Mouse (Mus musculus) MN1 (cell line): Measurements from ENCODE around the gene Hc.

ENCODE experiments used
- DNase-seq: peaks from one replicate; pipeline ENCODE4 v3.0.0-alpha.2; 2016; ENCODE audit warnings: low spot score

Hc gene

GRCm38 (mm10) chr2:34976945-34977658 is 84.1 kb downstream of the Hc start:
- no peak for DNase-seq

- DNase-seq: no peak
These were observed 84.8 kb downstream of the Hc start for GRCm38 (mm10) chr2:34976447-34976846.

DNA sequence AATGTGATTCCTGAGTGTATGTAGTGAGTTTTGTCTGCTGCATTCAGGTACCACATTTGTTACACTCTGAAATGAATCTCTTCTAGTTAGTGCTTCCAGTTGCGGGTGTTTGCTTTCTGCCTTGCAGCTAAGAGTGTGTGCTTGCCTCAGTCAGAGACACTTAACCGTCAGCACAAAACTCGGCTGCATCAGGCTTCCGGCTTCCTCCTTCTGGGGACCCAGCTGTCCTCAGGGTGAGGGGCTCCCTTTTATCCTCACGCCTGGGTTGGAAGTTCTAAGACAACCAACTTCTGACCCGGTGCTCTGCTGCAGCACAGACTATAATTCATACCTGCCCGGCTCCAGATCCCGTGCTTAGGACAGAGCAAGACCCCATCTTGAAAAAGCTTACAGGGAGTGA is 88.2 kb downstream of the Hc start:
- DNase-seq: no peak

GRCm38 (mm10) chr2:34971080-34971888 is 90.0 kb downstream of the Hc start:
- DNase-seq: no peak

GRCm38 (mm10) chr2:34970092-34970750 is 91.0 kb downstream of the Hc start:
- DNase-seq: peak; percentile 77

GRCm38 (mm10) chr2:34969166-34969565 is 92.1 kb downstream of the Hc start:
- no peak for DNase-seq

DNA sequence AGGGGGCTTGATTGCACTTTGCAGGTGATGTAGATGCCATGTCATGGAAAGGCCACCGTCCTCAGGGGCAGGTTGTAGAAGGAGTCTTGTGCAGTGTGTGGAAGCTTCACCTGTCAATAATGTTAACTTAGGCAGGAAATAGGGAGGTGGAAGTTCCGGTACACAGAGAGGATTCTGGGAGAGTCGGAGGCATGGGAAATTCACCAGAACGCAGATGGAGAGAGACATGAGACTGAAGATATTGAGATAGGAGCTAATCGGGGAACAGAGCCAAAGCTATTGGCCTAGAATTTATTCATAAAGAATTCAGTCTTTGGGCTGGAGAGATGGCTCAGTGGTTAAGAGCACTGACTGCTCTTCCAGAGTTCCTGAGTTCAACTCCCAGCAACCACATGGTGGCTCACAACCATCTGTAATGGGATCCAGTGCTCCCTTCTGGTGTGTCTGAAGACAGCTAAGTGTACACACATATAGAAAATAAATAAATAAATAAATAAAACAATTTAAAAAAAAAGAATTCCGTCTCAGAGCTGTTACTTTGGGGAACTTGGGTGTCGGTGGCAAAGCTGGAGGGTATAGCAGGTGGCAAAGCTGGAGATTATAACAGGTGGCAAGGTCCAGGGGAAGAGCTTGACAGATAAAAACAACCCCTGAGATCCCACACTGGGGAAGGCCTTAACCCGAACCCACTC is 94.8 kb downstream of the Hc start:
- no peak for DNase-seq

DNA sequence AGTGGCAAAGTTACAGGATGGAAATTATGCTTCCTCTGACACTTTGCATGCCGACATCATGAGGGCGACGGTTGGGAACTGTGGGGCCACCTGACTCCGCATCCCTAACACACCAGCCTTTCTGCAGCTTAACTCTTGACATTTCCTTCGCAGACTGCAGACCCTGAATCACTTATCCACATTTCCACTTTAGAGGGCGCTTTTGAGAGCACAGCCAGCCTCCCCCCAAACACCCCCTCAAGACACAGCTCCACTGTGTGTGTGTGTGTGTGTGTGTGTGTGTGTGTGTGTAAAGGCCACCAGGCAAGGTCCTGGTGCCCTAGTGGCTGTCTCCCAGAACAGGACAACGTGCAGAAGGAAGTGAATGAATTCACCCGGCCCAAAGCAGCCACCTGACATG is 95.4 kb downstream of the Hc start:
- no peak for DNase-seq

DNA sequence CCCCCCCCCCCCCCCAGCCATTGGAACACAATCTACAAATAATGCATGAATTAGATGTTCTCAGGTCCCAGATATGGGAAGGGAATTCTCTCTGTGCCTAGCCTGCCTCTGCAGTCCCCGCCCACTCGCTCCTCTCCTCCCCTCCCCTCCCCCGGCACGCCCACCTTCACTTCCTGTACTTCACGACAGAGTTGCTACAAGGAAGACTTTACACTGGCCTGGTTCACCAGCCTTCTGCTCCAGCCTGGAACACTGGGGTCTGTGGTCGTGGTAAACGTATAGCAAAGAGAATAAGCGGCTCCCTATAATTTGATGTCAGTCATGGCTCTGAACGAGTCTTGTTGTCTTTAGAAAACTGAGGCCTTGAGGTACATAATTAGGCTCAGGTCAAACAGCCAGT is 95.9 kb downstream of the Hc start:
- DNase-seq: no peak

- DNase-seq: no peak
These were observed 96.6 kb downstream of the Hc start for GRCm38 (mm10) chr2:34964651-34965050.

DNA sequence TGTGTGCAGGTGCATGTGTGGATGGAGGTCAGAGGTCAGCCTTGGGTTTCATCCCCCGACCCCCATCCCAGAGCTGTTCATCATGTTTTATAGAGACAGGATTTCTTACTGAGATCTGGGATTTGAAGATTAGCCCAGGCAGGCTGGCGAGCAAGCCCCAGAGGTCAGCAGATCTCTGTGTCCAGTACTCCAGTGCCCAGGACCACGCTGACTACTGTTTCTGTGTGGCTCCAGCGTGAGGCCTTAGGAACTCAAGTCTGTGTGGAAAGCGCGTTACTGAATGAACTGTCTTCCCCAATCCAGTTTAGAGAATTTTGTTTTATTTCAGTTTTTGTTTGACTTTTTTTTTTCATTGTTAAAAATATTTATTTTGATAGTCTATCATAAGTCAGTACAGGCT is 97.0 kb downstream of the Hc start:
- DNase-seq: no peak

GRCm38 (mm10) chr2:34963371-34963956 is 97.8 kb downstream of the Hc start:
- DNase-seq: no peak

DNA sequence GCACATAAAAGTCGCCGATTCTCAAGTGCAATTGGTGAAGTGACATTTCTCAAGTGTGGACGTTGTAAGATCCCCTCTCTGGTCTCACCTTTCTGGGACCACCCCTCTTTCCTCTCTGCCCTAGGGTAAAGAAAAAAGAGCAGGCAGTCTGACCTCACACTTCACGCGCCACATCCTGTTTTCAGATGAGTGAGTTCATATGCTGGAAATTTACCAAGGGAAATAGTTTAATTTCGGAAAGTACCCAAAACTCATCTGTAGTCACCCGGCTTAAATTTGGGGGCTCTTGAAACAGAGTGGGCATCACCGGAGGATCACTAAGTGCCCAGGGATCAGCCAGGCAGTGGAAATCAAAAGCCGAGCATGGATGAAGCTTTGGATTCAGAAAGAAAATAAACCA is 98.3 kb downstream of the Hc start:
- no peak for DNase-seq

GRCm38 (mm10) chr2:34962211-34962610 is 99.0 kb downstream of the Hc start:
- DNase-seq: no peak

GRCm38 (mm10) chr2:34961481-34962036 is 99.7 kb downstream of the Hc start, which contains the start of gene Traf1:
TSS of gene Traf1 (minus strand) at chr2:34961772.
- DNase-seq: no peak

DNA sequence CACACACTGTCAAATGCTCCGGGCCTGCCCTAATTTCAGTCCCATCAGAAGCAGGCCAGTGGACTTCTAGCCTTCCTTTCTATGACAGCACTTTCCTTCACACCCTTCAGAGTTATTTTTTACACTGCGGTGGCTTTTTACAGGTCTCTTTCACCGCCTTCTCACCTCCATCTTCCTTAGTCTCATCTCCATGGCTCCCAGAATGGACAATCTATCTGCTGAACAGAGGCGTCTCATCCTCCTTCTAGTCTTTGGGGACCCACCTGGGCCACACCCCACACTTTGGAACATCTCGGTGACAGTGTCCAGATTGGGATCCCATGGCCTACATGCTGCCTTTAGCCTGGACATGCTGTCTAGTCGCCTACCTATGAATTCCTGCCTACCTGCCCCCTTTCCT is 100.3 kb downstream of the Hc start:
- no peak for DNase-seq

DNA sequence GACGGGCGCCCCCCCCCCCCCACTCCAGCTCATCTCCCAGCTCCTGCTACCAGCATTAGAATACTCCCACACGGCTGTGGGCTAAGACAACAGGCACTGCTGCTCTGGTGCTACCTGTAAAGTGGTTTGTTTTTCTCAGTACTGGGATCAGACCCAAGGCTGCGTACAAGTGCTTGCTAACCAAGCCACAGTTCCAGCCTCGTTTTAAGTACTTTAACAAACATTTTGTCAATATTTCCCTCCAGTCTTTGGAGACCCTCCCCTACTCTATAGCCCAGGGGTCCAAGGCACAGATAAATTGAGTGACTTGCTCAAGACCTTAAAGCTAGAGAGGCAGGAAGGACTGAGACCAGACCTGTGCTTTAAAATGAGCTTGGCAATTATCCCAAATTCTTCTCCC is 100.8 kb downstream of the Hc start:
- no peak for DNase-seq

DNA sequence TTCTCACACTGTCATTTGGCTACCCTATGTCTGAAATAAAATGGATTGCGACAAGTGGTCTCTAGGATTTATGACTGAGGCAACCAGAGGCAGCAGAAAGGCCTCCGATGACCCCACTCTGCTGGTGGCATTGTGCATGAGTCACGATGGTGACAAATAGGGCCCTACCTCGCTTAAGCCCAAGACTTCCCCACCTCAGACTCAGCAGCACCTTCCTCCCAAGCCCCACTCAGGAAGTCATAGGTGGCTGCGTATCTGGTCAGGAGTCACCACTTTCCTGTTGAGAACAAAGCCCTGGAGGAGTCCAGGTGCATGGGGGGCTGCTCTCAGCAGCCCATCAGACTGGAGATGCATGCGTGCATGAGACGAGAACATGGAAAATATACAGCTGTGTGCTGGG is 102.7 kb downstream of the Hc start:
- no peak for DNase-seq

- DNase-seq: no peak
These were observed 103.2 kb downstream of the Hc start for GRCm38 (mm10) chr2:34958036-34958435.

GRCm38 (mm10) chr2:34957405-34957804 is 103.8 kb downstream of the Hc start:
- DNase-seq: no peak

- no peak for DNase-seq
These were observed 104.3 kb downstream of the Hc start for GRCm38 (mm10) chr2:34956941-34957340.

DNA sequence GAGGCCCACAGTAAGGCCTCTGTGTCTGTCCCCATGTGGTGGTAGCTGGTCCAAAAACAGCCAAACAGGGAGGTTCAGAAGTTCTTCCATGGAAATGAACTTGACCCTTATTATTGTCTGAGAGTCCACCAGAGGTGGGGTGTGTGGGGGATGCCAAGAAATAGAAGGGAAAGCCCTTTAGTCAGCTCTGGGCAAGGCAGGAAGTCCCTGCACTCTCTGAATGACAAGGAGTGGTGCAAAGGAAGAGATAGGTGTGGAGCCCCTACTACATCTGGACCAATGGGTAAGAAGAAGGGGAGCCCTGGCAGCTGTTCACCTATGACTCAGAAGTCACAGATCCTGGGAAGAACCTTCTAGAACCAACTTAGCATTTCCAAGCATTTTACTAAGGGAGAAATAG is 106.9 kb downstream of the Hc start:
- no peak for DNase-seq
